Mouse (Mus musculus): ENCODE measurements around the gene Ak1. TPM values are rescaled to one million over a fixed set of nuclear protein-coding genes. Genes with fewer than 3 reads are reported as not detected.

Gene Ak1
- polyA plus RNA-seq, 1 experiment from 2014 or later, result 1.3 TPM

DNA sequence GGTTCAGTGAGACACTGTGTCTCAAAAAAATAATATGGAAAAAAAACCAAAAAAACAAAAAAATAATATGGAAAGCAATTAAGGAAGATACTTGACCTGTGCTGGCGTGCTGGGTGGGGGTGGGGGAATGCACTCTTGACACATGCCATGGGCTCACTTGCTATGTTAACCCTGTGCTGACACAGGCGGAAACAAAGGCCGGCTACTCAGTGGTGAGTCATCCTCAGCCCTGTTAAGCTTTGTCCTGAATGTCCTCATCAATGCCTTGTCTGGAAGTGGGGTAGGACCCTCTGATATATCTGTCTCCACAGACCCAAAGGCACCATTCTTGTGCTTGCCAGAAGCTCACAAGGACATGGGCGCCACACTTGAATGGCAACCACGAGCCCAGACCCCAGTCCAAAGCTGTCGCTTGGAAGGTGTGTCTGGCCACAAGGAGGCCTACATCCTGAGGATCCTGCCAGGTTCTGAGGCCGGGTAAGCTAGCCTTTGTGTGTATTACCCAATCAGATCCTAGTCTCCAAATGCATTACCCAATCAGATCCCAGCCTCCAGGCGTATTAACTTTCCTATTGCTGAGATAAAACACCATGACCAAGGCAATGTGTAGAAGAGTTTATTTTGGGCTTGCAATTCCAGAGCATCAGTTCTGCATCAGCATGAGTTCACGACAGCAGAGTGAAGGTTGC, 50.5 kb downstream of the Ak1 start:
- Histone ChIP-seq H3K9me3 (ENCODE audit: low read length) (no peaks in the 10 kb centered on the region), H3K4me2 (ENCODE audit: low read depth, low read length) (no peak overlapping the region), H3K4me1 (ENCODE audit: insufficient read depth) (0 out of 2 replicates have a peak, but pooled peaks cover 2% of the 10 kb centered on the region), H3K4me3 (ENCODE audit: low read depth, low read length) (no peak overlapping the region), H3K9ac (replicated peaks) (no peak overlapping the region), H3K27ac (ENCODE audit: low read depth) (no peak overlapping the region), H3K36me3 (replicated peaks; ENCODE audit: insufficient read depth, low read length) (peaks cover 9% of the 10 kb centered on the region), H3K27me3 (ENCODE audit: insufficient read depth, low read length) (no peaks in the 10 kb centered on the region)
- TF ChIP-seq EP300 (IDR thresholded peaks at IDR 0.05; ENCODE audit: low read depth), result no peak
- no peak for TF ChIP-seq CTCF (IDR thresholded peaks at IDR 0.05; ENCODE audit: low read depth)
- ATAC-seq (no peak), DNase-seq (no peak)
- 76% methylated on average over 9 of the region's 9 CpGs for WGBS (ENCODE audit: insufficient replicate concordance)

DNA sequence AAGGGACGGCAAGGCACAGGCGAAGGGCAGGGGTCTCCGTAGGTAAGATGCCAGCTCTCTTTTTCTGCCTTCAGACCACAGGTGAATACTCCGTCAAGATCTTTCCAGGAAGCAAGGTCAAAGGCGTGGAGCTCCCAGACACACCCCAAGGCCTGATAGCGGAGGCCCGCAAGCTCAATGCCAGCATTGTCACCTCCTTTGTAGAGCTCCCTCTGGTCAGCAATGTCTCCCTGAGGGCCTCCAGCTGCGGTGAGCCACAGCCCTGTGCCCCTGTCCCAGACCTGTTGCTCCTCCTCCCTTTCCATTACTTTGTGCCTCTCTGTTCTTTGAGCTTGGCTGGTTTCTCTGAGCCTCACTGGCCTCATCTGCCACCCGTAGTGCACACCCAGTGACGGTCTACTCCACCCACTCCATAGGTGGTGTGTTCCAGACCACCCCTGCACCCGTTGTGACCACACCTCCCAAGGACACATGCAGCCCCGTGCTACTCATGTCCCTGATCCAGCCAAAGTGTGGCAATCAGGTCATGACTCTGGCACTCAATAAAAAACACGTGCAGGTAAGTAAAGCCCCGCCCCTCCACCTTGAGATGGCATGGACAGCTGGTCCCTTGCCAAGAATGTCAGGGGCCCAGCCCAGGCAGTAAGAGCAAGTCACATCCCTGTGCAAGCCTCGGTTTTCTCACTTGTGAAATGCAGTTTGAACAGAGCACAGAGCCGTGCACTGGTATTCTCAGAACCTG, 51.8 kb downstream of the Ak1 start:
- no peak overlapping the region for H3K27ac ChIP-seq (ENCODE audit: low read depth)
- H3K36me3 ChIP-seq (replicated peaks; ENCODE audit: insufficient read depth, low read length), result peaks cover 9% of the 10 kb centered on the region
- ATAC-seq (peak; percentile 82), DNase-seq (peak; percentile 64)
- H3K4me3 ChIP-seq (ENCODE audit: low read depth, low read length), result no peak overlapping the region
- no peaks in the 10 kb centered on the region for H3K9me3 ChIP-seq (ENCODE audit: low read length)
- H3K4me1 ChIP-seq (ENCODE audit: insufficient read depth), result 0 out of 2 replicates have a peak, but pooled peaks cover 2% of the 10 kb centered on the region
- 66% methylated on average over 16 of the region's 16 CpGs for WGBS (ENCODE audit: insufficient replicate concordance)
- no peaks in the 10 kb centered on the region for H3K27me3 ChIP-seq (ENCODE audit: insufficient read depth, low read length)
- TF ChIP-seq CTCF (IDR thresholded peaks at IDR 0.05; ENCODE audit: low read depth) (no peak), EP300 (IDR thresholded peaks at IDR 0.05; ENCODE audit: low read depth) (no peak)
- H3K9ac ChIP-seq (replicated peaks), result no peak overlapping the region
- no peak overlapping the region for H3K4me2 ChIP-seq (ENCODE audit: low read depth, low read length)

DNA sequence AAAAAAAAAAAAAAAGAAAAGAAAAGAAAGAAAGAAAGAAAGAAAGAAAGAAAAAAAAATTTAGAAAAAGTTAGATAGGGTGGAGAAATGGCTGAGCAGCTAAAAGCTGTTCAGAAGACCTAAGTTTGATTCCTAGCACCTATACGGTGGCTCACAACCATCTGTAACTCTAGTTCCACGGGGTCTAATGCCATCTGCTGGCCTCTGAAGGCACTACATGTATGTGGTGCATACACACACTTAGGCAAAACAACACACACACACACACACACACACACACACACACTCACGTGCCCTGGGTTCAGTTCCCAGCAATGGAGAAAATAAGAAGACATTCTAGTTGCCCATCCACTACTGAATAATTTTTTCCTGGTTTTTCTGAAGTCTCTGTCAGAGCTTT, 55.3 kb downstream of the Ak1 start:
- Histone ChIP-seq H3K27ac (ENCODE audit: low read depth) (no peak overlapping the region), H3K27me3 (ENCODE audit: insufficient read depth, low read length) (no peaks in the 10 kb centered on the region), H3K4me3 (ENCODE audit: low read depth, low read length) (no peak overlapping the region), H3K36me3 (replicated peaks; ENCODE audit: insufficient read depth, low read length) (peaks cover 12% of the 10 kb centered on the region), H3K9me3 (ENCODE audit: low read length) (no peaks in the 10 kb centered on the region), H3K4me2 (ENCODE audit: low read depth, low read length) (no peak overlapping the region), H3K4me1 (ENCODE audit: insufficient read depth) (0 out of 2 replicates have a peak, but pooled peaks cover 2% of the 10 kb centered on the region), H3K9ac (replicated peaks) (no peak overlapping the region)
- TF ChIP-seq CTCF (IDR thresholded peaks at IDR 0.05; ENCODE audit: low read depth), result peak; percentile 52
- no peak for TF ChIP-seq EP300 (IDR thresholded peaks at IDR 0.05; ENCODE audit: low read depth)
- WGBS (ENCODE audit: insufficient replicate concordance), result 77% methylated on average over 3 of the region's 3 CpGs
- no peak for DNase-seq
- ATAC-seq, result no peak

GRCm38 (mm10) chr2:32677683-32678082, 56.1 kb downstream of the Ak1 start:
- TF ChIP-seq EP300 (IDR thresholded peaks at IDR 0.05; ENCODE audit: low read depth), result no peak
- no peak for TF ChIP-seq CTCF (IDR thresholded peaks at IDR 0.05; ENCODE audit: low read depth)
- Histone ChIP-seq H3K27ac (ENCODE audit: low read depth) (no peak overlapping the region), H3K27me3 (ENCODE audit: insufficient read depth, low read length) (no peaks in the 10 kb centered on the region), H3K36me3 (replicated peaks; ENCODE audit: insufficient read depth, low read length) (peaks cover 16% of the 10 kb centered on the region), H3K9me3 (ENCODE audit: low read length) (no peaks in the 10 kb centered on the region), H3K4me3 (ENCODE audit: low read depth, low read length) (no peak overlapping the region), H3K9ac (replicated peaks) (no peak overlapping the region), H3K4me2 (ENCODE audit: low read depth, low read length) (no peak overlapping the region), H3K4me1 (ENCODE audit: insufficient read depth) (0 out of 2 replicates have a peak, but pooled peaks cover 2% of the 10 kb centered on the region)
- ATAC-seq (no peak), DNase-seq (no peak)
- 75% methylated on average over 7 of the region's 7 CpGs for WGBS (ENCODE audit: insufficient replicate concordance)

DNA sequence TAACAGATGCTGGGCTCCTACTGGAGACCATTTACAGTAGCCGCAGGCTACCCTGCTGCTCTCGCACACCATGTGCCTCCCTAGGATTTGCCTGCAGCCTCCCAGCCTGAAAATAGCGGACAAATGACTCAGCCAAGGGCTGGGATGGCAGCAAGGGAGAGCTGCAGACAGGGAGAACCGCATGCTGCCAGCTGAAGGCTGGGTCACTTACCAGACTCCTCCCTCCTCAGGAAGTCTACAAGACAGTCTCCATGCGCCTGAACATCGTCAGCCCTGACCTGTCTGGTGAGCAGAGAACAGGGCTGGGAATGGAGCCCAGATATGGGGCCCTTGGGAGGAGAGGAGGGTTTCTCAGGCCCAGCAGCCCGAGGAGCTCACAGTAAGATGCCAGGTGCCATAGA, 58.5 kb downstream of the Ak1 start:
- Histone ChIP-seq H3K36me3 (replicated peaks; ENCODE audit: insufficient read depth, low read length) (peaks cover 25% of the 10 kb centered on the region), H3K4me2 (ENCODE audit: low read depth, low read length) (no peak overlapping the region), H3K9ac (replicated peaks) (no peak overlapping the region), H3K9me3 (ENCODE audit: low read length) (no peaks in the 10 kb centered on the region), H3K27me3 (ENCODE audit: insufficient read depth, low read length) (no peaks in the 10 kb centered on the region), H3K4me3 (ENCODE audit: low read depth, low read length) (no peak overlapping the region), H3K4me1 (ENCODE audit: insufficient read depth) (no peaks in the 10 kb centered on the region), H3K27ac (ENCODE audit: low read depth) (0 out of 2 replicates have a peak overlapping the region, but pooled peaks have one; percentile 5)
- no peak for TF ChIP-seq CTCF (IDR thresholded peaks at IDR 0.05; ENCODE audit: low read depth)
- no peak for TF ChIP-seq EP300 (IDR thresholded peaks at IDR 0.05; ENCODE audit: low read depth)
- DNase-seq (no peak), ATAC-seq (no peak)
- 64% methylated on average over 7 of the region's 7 CpGs for WGBS (ENCODE audit: insufficient replicate concordance)

DNA sequence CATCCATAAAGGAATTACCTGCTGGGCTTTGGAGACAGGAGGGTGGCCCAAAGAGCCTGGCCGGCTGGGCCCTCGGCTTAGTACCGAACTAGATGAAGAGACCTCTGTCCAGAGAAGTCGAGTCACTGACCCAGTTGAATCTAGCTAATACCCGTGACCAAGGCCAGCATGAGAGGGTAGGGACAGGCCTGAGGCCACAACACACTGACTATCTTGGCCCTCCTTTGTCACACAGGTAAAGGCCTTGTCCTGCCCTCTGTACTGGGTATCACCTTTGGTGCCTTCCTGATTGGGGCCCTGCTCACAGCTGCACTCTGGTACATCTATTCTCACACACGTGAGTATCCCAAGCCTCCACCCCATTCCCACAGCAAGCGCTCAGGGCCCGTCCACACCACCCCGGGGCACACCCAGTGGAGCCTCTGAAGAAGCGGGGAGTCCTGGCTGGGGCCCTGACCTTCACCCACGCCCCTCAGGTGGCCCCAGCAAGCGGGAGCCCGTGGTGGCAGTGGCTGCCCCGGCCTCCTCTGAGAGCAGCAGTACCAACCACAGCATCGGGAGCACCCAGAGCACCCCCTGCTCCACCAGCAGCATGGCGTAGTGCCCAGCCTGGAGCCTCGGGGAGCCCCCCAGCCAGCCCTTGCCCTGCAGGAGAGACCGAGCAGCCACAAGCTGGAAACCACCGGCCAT, 59.5 kb downstream of the Ak1 start:
- TF ChIP-seq CTCF (IDR thresholded peaks at IDR 0.05; ENCODE audit: low read depth), result no peak
- no peak for TF ChIP-seq EP300 (IDR thresholded peaks at IDR 0.05; ENCODE audit: low read depth)
- Histone ChIP-seq H3K27me3 (ENCODE audit: insufficient read depth, low read length) (no peaks in the 10 kb centered on the region), H3K9ac (replicated peaks) (no peak overlapping the region), H3K27ac (ENCODE audit: low read depth) (no peak overlapping the region), H3K4me2 (ENCODE audit: low read depth, low read length) (no peak overlapping the region), H3K4me3 (ENCODE audit: low read depth, low read length) (no peak overlapping the region), H3K36me3 (replicated peaks; ENCODE audit: insufficient read depth, low read length) (peaks cover 32% of the 10 kb centered on the region), H3K9me3 (ENCODE audit: low read length) (no peaks in the 10 kb centered on the region), H3K4me1 (ENCODE audit: insufficient read depth) (no peaks in the 10 kb centered on the region)
- no peak for DNase-seq
- no peak for ATAC-seq
- WGBS (ENCODE audit: insufficient replicate concordance), result 81% methylated on average over 19 of the region's 19 CpGs
